ENCODE assay signal across 25 mouse cellular contexts in the genomic region with DNA sequence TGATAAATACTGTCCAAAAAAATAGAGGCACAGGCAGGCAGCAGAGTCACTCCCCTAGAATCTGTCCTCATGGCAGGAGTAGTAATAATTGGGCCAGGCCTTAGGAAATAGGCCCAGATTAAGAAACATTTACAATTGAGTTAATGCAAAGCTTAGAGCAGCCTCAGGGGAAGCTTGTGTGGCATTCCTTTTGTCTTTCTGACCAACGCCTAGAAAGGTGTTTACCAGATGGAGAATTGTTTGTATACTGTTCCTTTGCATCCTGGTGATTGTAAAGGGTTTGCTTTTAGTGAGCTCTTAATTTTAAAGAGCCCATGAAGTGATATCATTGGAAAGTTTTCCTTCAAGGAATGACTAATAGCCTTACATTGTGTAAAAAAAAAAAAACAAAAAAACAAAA.
"Had no signal": no experiment of that assay in that cellular context is flagged by ENCODE, and none has a peak within 500 bp of the region (broad histone marks: within the 10 kb centered on the region; RNA-seq: fewer than 3 reads in every experiment).

No protein-coding gene starts in this region.

- H3K36me3 ChIP-seq: embryonic facial prominence, embryonic 10.5 days; embryonic facial prominence, embryonic 12.5 days; embryonic facial prominence, embryonic 13.5 days; embryonic facial prominence, embryonic 15.5 days; forebrain, embryonic 10.5 days; forebrain, embryonic 12.5 days; forebrain, embryonic 15.5 days; heart, embryonic 10.5 days had no signal

- H3K9ac ChIP-seq: embryonic facial prominence, embryonic 12.5 days; embryonic facial prominence, embryonic 13.5 days; embryonic facial prominence, embryonic 15.5 days; forebrain, embryonic 12.5 days; forebrain, embryonic 13.5 days; forebrain, embryonic 15.5 days; forebrain, postnatal 0 days had no signal

- DNase-seq: cerebellum, adult 9-11 months; cerebellum, postnatal 10 days; cerebellum, postnatal 14 days; cerebellum, postnatal 25 days; cerebellum, postnatal 36 days; embryo, embryonic 11 days; forebrain, postnatal 0 days; gastrocnemius, adult 2 months; gastrocnemius, postnatal 10 days; gastrocnemius, postnatal 14 days; gastrocnemius, postnatal 25 days; heart, adult 18-20 months; heart, adult 2 months had no signal

- H3K27ac ChIP-seq: embryonic facial prominence, embryonic 10.5 days; embryonic facial prominence, embryonic 12.5 days; embryonic facial prominence, embryonic 13.5 days; embryonic facial prominence, embryonic 15.5 days; forebrain, embryonic 10.5 days; forebrain, embryonic 12.5 days; forebrain, embryonic 13.5 days; forebrain, embryonic 15.5 days; gastrocnemius, adult 2 months; heart, adult 2 months; heart, embryonic 10.5 days had no signal

- H3K4me1 ChIP-seq: embryonic facial prominence, embryonic 10.5 days; embryonic facial prominence, embryonic 12.5 days; embryonic facial prominence, embryonic 13.5 days; embryonic facial prominence, embryonic 15.5 days; forebrain, embryonic 10.5 days; forebrain, embryonic 12.5 days; forebrain, embryonic 13.5 days; forebrain, embryonic 15.5 days; heart, embryonic 10.5 days had no signal

- ATAC-seq: forebrain, embryonic 13.5 days; forebrain, embryonic 14.5 days; forebrain, embryonic 15.5 days; forebrain, embryonic 16.5 days; forebrain, postnatal 0 days had no signal

- H3K9me3 ChIP-seq: embryonic facial prominence, embryonic 15.5 days had no signal

- H3K4me3 ChIP-seq: embryonic facial prominence, embryonic 10.5 days; embryonic facial prominence, embryonic 12.5 days; embryonic facial prominence, embryonic 13.5 days; embryonic facial prominence, embryonic 15.5 days; erythroblast, embryonic 14.5 days; forebrain, embryonic 10.5 days; forebrain, embryonic 12.5 days; forebrain, embryonic 13.5 days; forebrain, embryonic 15.5 days; gastrocnemius, adult 2 months; heart, adult 2 months; heart, embryonic 10.5 days had no signal
